Mouse (Mus musculus) small intestine, adult 2 months (tissue): ENCODE measurements around the gene Zbp1.

Experiments
- CTCF ChIP-seq: fragments of 200-500 bp; IDR thresholded peaks from 2 replicates; pipeline ENCODE4 v1.5.1; 2012; ENCODE audit warnings: low read depth, mild to moderate bottlenecking, control low read depth, inconsistent platforms, low read length, moderate library complexity, mixed read lengths; ENCODE audit not compliant: insufficient replicate concordance, insufficient read length; ENCODE audit errors: extremely low read depth
- POLR2A ChIP-seq: fragments of 200-500 bp; IDR thresholded peaks from 2 replicates; pipeline ENCODE4 v1.6.1; 2012; ENCODE audit warnings: low read depth, mild to moderate bottlenecking, control low read depth, inconsistent platforms, low read length, moderate library complexity

DNA sequence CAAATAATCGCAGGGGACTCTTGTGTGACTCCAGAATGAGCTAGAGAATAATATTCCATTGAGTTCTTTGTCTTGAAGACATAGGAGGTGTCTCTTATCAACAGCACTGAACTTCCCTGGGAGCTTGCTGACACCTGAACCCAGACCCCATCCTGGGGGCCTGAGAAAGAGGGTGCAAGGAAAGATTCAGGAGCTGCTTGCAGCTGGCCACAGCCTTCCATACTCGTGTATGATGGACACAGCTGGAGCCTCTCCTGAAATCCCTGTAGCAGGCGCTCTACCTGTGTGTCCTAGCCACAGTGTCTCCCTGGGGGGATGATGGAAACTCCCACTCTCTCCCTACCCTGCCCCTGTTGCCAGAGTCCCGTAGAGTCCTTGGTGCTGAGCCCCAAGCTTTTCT lies 6.5 kb downstream of the Zbp1 start:
- TF ChIP-seq CTCF: no peak
- no peak for TF ChIP-seq POLR2A
